Mouse (Mus musculus) C2C12 (cell line): ENCODE measurements around the gene Cacnb2. TPM values are rescaled to one million over a fixed set of nuclear protein-coding genes. Genes with fewer than 3 reads are reported as not detected.

Source experiments
- H3K27me3 ChIP-seq: one replicate; pipeline ENCODE4 v1.6.1; 2011; ENCODE audit not compliant: control insufficient read depth, insufficient read depth, insufficient read length
- H3K36me3 ChIP-seq: one replicate; pipeline ENCODE4 v1.6.1; 2011; ENCODE audit not compliant: control insufficient read depth, insufficient read depth
- H3K4me3 ChIP-seq: one replicate; pipeline ENCODE4 v1.5.1; 2011; ENCODE audit warnings: mild to moderate bottlenecking, control low read depth; ENCODE audit not compliant: poor library complexity, insufficient read depth, severe bottlenecking
- H3K79me2 ChIP-seq: one replicate; pipeline ENCODE4 v1.6.1; 2011; ENCODE audit not compliant: control insufficient read depth, insufficient read depth
- H3K79me3 ChIP-seq: one replicate; pipeline ENCODE4 v1.6.1; 2011; ENCODE audit warnings: low read depth, control low read depth
- H3ac ChIP-seq: one replicate; pipeline ENCODE3; 2011; ENCODE audit warnings: low read depth; ENCODE audit not compliant: control insufficient read depth, insufficient read length
- CEBPB ChIP-seq: IDR thresholded peaks from one replicate; pipeline ENCODE4 v1.6.1; 2011; ENCODE audit warnings: low read depth, mild to moderate bottlenecking, control low read depth, moderate library complexity
- CTCF ChIP-seq: IDR thresholded peaks from one replicate; pipeline ENCODE4 v1.5.1; 2011; ENCODE audit not compliant: control insufficient read depth, insufficient read depth, insufficient read length
- FOSL1 ChIP-seq: IDR thresholded peaks from one replicate; pipeline ENCODE4 v1.8.0; 2011; ENCODE audit warnings: mild to moderate bottlenecking, low read length; ENCODE audit not compliant: poor library complexity, insufficient read depth, severe bottlenecking
- MAX ChIP-seq: IDR thresholded peaks from one replicate; pipeline ENCODE4 v1.6.1; 2011; ENCODE audit warnings: mild to moderate bottlenecking, control low read depth
- MYOD1 ChIP-seq: IDR thresholded peaks from one replicate; pipeline ENCODE4 v1.6.1; 2011; ENCODE audit warnings: low read depth; ENCODE audit not compliant: control insufficient read depth, insufficient read length
- MYOG ChIP-seq: IDR thresholded peaks from one replicate; pipeline ENCODE4 v1.6.1; 2011; ENCODE audit not compliant: control insufficient read depth, insufficient read length; ENCODE audit errors: extremely low read depth
- USF1 ChIP-seq: IDR thresholded peaks from one replicate; pipeline ENCODE4 v1.6.1; 2011; ENCODE audit warnings: low read depth, mild to moderate bottlenecking, control low read depth, moderate library complexity
- polyA plus RNA-seq: library from polyadenylated mRNA; unstranded; fragments of >200 nt; fragmentation: generic; extraction: Trizol; gene quantifications from one replicate; pipeline ENCODE4 v1.2.1, GENCODE M21; 2012; ENCODE audit warnings: missing spikeins

Gene Cacnb2
- polyA plus RNA-seq, 1 experiment, result 2.4 TPM

- Histone ChIP-seq H3K79me2 (no peaks in the 10 kb centered on the region), H3K79me3 (no peaks in the 10 kb centered on the region), H3ac (no peak overlapping the region), H3K27me3 (no peaks in the 10 kb centered on the region), H3K36me3 (no peaks in the 10 kb centered on the region), H3K4me3 (no peak overlapping the region)
- TF ChIP-seq FOSL1 (no peak), MYOG (no peak), CTCF (no peak), CEBPB (no peak), MYOD1 (no peak), USF1 (no peak), MAX (no peak)
These were observed 272.7 kb downstream of the Cacnb2 start for GRCm38 (mm10) chr2:14875616-14876015.

GRCm38 (mm10) chr2:14878953-14879352, 276.1 kb downstream of the Cacnb2 start:
- TF ChIP-seq MYOG, result no peak
- TF ChIP-seq USF1, result no peak
- TF ChIP-seq MYOD1, result no peak
- TF ChIP-seq CTCF, result no peak
- no peak overlapping the region for H3K4me3 ChIP-seq
- H3K79me2 ChIP-seq, result no peaks in the 10 kb centered on the region
- no peaks in the 10 kb centered on the region for H3K36me3 ChIP-seq
- H3K79me3 ChIP-seq, result no peaks in the 10 kb centered on the region
- H3ac ChIP-seq, result no peak overlapping the region
- H3K27me3 ChIP-seq, result no peaks in the 10 kb centered on the region

GRCm38 (mm10) chr2:14883460-14883859, 280.6 kb downstream of the Cacnb2 start:
- Histone ChIP-seq H3ac (no peak overlapping the region), H3K79me2 (no peaks in the 10 kb centered on the region), H3K27me3 (no peaks in the 10 kb centered on the region), H3K36me3 (no peaks in the 10 kb centered on the region), H3K4me3 (no peak overlapping the region), H3K79me3 (no peaks in the 10 kb centered on the region)
- TF ChIP-seq MYOD1 (no peak), CEBPB (no peak), USF1 (no peak), CTCF (no peak), FOSL1 (no peak), MAX (no peak), MYOG (no peak)

GRCm38 (mm10) chr2:14888406-14889195, 285.7 kb downstream of the Cacnb2 start:
- no peaks in the 10 kb centered on the region for H3K79me2 ChIP-seq
- TF ChIP-seq FOSL1, result no peak
- TF ChIP-seq MYOG, result no peak
- TF ChIP-seq CEBPB, result no peak
- TF ChIP-seq MYOD1, result peak; percentile 13
- TF ChIP-seq MAX, result no peak
- H3K27me3 ChIP-seq, result no peaks in the 10 kb centered on the region
- no peaks in the 10 kb centered on the region for H3K36me3 ChIP-seq
- no peaks in the 10 kb centered on the region for H3K79me3 ChIP-seq
- H3K4me3 ChIP-seq, result no peak overlapping the region
- H3ac ChIP-seq, result no peak overlapping the region

GRCm38 (mm10) chr2:14903837-14904236, 300.9 kb downstream of the Cacnb2 start:
- no peak for TF ChIP-seq MAX
- no peak for TF ChIP-seq MYOG
- TF ChIP-seq CTCF, result no peak
- no peaks in the 10 kb centered on the region for H3K27me3 ChIP-seq
- no peaks in the 10 kb centered on the region for H3K79me3 ChIP-seq
- no peak overlapping the region for H3ac ChIP-seq
- no peaks in the 10 kb centered on the region for H3K36me3 ChIP-seq
- H3K79me2 ChIP-seq, result no peaks in the 10 kb centered on the region
- no peak overlapping the region for H3K4me3 ChIP-seq

GRCm38 (mm10) chr2:14904865-14905264, 302.0 kb downstream of the Cacnb2 start:
- Histone ChIP-seq H3K79me2 (no peaks in the 10 kb centered on the region), H3K4me3 (no peak overlapping the region), H3K79me3 (no peaks in the 10 kb centered on the region), H3K27me3 (no peaks in the 10 kb centered on the region), H3K36me3 (no peaks in the 10 kb centered on the region), H3ac (no peak overlapping the region)
- TF ChIP-seq FOSL1 (no peak), CTCF (no peak), CEBPB (no peak), MYOD1 (no peak), USF1 (no peak), MYOG (no peak), MAX (no peak)
